Mouse (Mus musculus): ENCODE results near the gene Rai2.

GRCm38 (mm10) chrX:161716865-161717763 lies at the start of gene Rai2:
- no peak for TF ChIP-seq ZNF384 (IDR thresholded peaks at IDR 0.05; ENCODE audit: low read depth, low read length)
- no peak for TF ChIP-seq HCFC1 (IDR thresholded peaks at IDR 0.05; ENCODE audit: borderline replicate concordance, insufficient read depth, low read length)
- no peak for TF ChIP-seq CHD2 (IDR thresholded peaks at IDR 0.05; ENCODE audit: low read depth, low read length)
- TF ChIP-seq MAFK (IDR thresholded peaks at IDR 0.05; ENCODE audit: insufficient read depth, low read depth, low read length) = no peak

Measured in ES-E14 (cell line).